Mouse (Mus musculus) forebrain, embryonic 15.5 days (tissue): ENCODE measurements around the gene Brat1. TPM values are rescaled to one million over a fixed set of nuclear protein-coding genes. Genes with fewer than 3 reads are reported as not detected.
A peak's percentile ranks its signal among the peaks of the same experiment; 100 is the strongest.
"Not testable (repeated sequence)": the region's sequence is repeated elsewhere in the genome, so short reads cannot be mapped to it uniquely, and the experiment has no call there.

Experiments used
- ATAC-seq: fragments of 200-750 bp; cut with Nextera tagmentation; replicated peaks from 2 replicates; pipeline ENCODE4 v1.8.0; 2017; ENCODE audit warnings: mild to moderate bottlenecking, moderate TSS enrichment, moderate library complexity
- H3K27ac ChIP-seq: fragments of 300-500 bp; sonication (generic); replicated peaks from 2 replicates; pipeline ENCODE4 v1.5.1; 2015; ENCODE audit warnings: mild to moderate bottlenecking, inconsistent platforms
- H3K27me3 ChIP-seq: fragments of 300-500 bp; sonication (generic); 2 replicates; pipeline ENCODE4 v1.6.1; 2015; ENCODE audit warnings: inconsistent platforms
- H3K36me3 ChIP-seq: fragments of 300-500 bp; sonication (generic); 2 replicates; pipeline ENCODE4 v1.6.1; 2015; ENCODE audit warnings: mild to moderate bottlenecking, inconsistent platforms
- H3K4me1 ChIP-seq: fragments of 300-500 bp; sonication (generic); 2 replicates; pipeline ENCODE4 v1.6.1; 2015; ENCODE audit warnings: inconsistent platforms
- H3K4me2 ChIP-seq: fragments of 300-500 bp; sonication (generic); replicated peaks from 2 replicates; pipeline ENCODE4 v1.6.1; 2015; ENCODE audit warnings: mild to moderate bottlenecking, inconsistent platforms
- H3K4me3 ChIP-seq: fragments of 300-500 bp; sonication (generic); 2 replicates; pipeline ENCODE4 v1.5.1; 2015; ENCODE audit warnings: mild to moderate bottlenecking, inconsistent platforms
- H3K9ac ChIP-seq: fragments of 300-500 bp; sonication (generic); replicated peaks from 2 replicates; pipeline ENCODE4 v1.6.1; 2015; ENCODE audit warnings: mild to moderate bottlenecking, inconsistent platforms
- H3K9me3 ChIP-seq: fragments of 300-500 bp; sonication (generic); 2 replicates; pipeline ENCODE4 v1.6.1; 2016; ENCODE audit warnings: inconsistent platforms
- WGBS: fragments of 180-500 bp; shearing (Covaris S2); methylation state at CpG from one replicate; pipeline ENCODE4 v1.1.7; 2015; ENCODE audit warnings: mixed read lengths; 5-methylcytosine and 5-hydroxymethylcytosine counted together
- polyA plus RNA-seq: library from polyadenylated mRNA; unstranded; fragments of >200 nt; fragmentation: Nextera tagmentation; extraction: Ambion mirVana; gene quantifications from 2 replicates; pipeline ENCODE4 v1.2.1, GENCODE M21; 2015

Brat1 gene
- polyA plus RNA-seq, result 26.3 and 28.2 TPM in 2 replicates

DNA sequence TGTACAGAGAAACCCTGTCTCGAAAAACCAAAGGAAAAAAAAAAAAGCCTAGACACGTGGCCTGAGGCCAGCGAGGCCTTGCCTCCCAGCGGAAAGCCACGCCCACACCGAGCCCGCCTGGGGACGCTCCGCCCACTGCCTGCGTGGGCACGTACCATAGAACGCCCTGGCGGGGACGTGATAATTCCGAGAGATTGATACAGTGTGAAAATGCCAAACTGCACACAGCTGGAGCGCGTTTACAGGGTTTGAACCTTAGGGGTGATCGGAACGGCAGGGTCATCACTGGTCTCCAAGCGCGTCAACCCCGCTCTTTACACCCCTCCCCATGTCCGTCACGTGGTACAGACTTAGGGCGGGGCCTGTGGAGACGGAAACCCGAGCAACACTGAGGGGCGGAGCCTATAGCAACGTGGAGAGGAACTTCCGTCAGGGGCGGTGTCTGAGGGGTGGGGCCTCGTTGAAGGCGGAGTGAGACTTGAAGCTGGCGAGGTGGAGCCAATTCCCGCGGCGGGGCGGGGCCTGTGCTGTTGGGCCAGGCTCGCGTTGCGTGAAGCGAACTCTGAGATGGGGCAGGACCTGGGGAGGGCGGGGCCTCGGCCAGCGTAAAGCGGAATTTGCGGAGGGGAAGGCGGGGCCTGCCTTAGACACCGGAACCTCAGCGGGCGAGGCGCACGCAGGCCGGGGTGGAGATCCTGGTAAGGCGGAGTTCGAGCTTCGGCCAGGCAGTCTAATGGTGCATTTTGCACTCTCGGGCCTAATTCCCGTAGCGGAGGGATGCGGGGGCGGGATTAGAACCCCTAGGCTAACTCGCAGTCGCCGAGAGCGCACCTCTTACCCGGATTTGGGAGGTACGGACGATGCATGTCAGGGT lies at the start of gene Brat1:
TSS of gene Brat1 (plus strand) at position 634 of the 874 bp plus-strand sequence.
- Histone ChIP-seq H3K9ac (peak within 1 kb of the TSS; percentile 70), H3K9me3 (no peaks in the 10 kb centered on the region), H3K27me3 (no peaks in the 10 kb centered on the region), H3K4me3 (peak within 1 kb of the TSS; percentile 72), H3K4me1 (peaks cover 41% of the 10 kb centered on the region), H3K27ac (peak within 1 kb of the TSS; percentile 88), H3K36me3 (peaks cover 9% of the 10 kb centered on the region; the same call in 1 of the 2 replicates), H3K4me2 (peak within 1 kb of the TSS; percentile 75)
- peak; percentile 93 for ATAC-seq
- WGBS, result under 1% methylated on average over 69 of the region's 69 CpGs

- 5% methylated on average over 16 of the region's 16 CpGs for WGBS
- Histone ChIP-seq H3K27me3 (no peaks in the 10 kb centered on the region), H3K4me3 (no peak overlapping the region), H3K4me1 (peaks cover 56% of the 10 kb centered on the region), H3K9ac (peak overlapping the region; percentile 10; the same call in 1 of the 2 replicates), H3K4me2 (0 out of 2 replicates have a peak overlapping the region, but pooled peaks have one; percentile 8), H3K9me3 (no peaks in the 10 kb centered on the region), H3K27ac (peak overlapping the region; percentile 94), H3K36me3 (no peaks in the 10 kb centered on the region)
- ATAC-seq, result peak; percentile 92
These were observed 45.1 kb upstream of the Brat1 start for GRCm38 (mm10) chr5:140659607-140660272.

GRCm38 (mm10) chr5:140660398-140660797 lies 44.4 kb upstream of the Brat1 start:
- Histone ChIP-seq H3K4me1 (peaks cover 56% of the 10 kb centered on the region), H3K27me3 (no peaks in the 10 kb centered on the region), H3K27ac (peak overlapping the region; percentile 94), H3K9ac (peak overlapping the region; percentile 10; the same call in 1 of the 2 replicates), H3K4me2 (no peak overlapping the region), H3K9me3 (no peaks in the 10 kb centered on the region), H3K36me3 (no peaks in the 10 kb centered on the region; the same call in 1 of the 2 replicates), H3K4me3 (no peak overlapping the region)
- WGBS, result 18% methylated on average over 1 of the region's 1 CpGs
- 0 out of 2 replicates have a peak, but pooled peaks have one; percentile 11 for ATAC-seq

DNA sequence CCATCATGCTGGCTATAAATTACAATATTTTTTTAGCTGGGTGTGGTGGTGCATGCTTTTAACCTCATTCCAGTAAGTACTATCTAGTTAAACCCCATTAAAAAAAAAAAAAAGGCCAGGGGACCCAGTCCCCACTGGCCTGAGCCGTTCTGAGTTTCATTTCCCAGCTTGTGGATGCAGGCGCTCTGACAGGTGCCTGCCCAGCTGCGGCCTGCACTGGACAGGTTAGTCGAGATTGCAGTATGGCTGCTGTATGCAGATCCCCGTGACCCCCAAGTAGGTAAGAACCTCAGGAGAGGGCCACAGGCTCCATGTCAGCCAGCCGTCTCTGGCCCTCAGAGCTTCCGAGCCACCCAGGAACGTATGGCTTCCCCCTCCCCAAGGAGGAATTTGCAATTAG lies 43.4 kb upstream of the Brat1 start:
- peaks cover 56% of the 10 kb centered on the region for H3K4me1 ChIP-seq
- H3K27me3 ChIP-seq, result no peaks in the 10 kb centered on the region
- no peak for ATAC-seq
- H3K9ac ChIP-seq, result no peak overlapping the region
- no peaks in the 10 kb centered on the region for H3K9me3 ChIP-seq
- no peak overlapping the region for H3K4me2 ChIP-seq
- H3K4me3 ChIP-seq, result no peak overlapping the region
- H3K36me3 ChIP-seq, result no peaks in the 10 kb centered on the region; the same call in 1 of the 2 replicates
- WGBS, result 63% methylated on average over 8 of the region's 8 CpGs
- peak overlapping the region; percentile 70 for H3K27ac ChIP-seq

GRCm38 (mm10) chr5:140661875-140662643 lies 42.8 kb upstream of the Brat1 start:
- no peak for ATAC-seq
- Histone ChIP-seq H3K9ac (no peak overlapping the region), H3K4me3 (no peak overlapping the region), H3K9me3 (no peaks in the 10 kb centered on the region), H3K36me3 (no peaks in the 10 kb centered on the region; the same call in 1 of the 2 replicates), H3K4me2 (no peak overlapping the region), H3K4me1 (peaks cover 56% of the 10 kb centered on the region), H3K27ac (peak overlapping the region; percentile 70), H3K27me3 (no peaks in the 10 kb centered on the region)
- 50% methylated on average over 12 of the region's 12 CpGs for WGBS

DNA sequence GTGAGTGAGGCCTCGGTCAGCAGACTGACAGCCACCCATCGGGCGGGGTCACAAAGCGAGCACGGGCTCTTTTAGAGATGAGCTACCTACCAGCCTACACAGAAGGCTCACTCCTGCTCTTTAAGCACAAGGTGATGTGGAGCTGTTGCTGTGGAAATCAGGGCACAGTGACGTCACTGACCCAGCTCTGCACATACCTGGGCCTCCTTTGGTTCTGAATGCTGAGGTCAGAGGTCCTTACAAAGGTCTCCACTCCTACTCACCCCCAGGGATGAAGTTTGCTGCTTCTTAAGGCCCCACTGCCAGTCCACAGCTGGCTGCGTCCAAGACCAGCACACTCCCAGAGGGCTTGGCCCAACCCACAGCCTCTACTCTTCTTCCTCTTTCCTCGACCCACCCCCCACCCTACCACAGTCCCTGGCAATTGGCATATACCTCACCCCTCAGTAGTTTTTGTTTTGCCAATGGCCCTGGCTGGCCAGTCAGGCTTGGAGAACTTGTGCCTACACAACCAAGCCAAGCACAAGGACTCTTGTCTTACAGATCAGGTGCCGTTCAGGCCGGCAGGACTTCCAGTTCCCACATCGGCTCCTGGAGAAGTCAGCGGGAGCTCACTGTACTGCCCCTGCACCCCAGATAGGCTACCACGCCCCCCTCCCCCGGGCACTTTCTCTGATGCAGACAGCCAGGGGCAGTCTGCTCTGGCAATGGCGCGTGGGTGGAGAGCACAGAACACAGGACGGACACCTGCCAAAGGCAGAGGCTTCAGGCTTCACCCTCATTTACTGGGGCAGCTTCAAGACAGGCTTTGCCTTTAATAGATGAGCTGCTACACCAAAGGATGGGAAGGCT lies 41.8 kb upstream of the Brat1 start:
- Histone ChIP-seq H3K4me2 (no peak overlapping the region), H3K9me3 (no peaks in the 10 kb centered on the region), H3K27me3 (no peaks in the 10 kb centered on the region), H3K36me3 (no peaks in the 10 kb centered on the region; the same call in 1 of the 2 replicates), H3K4me3 (no peak overlapping the region), H3K9ac (no peak overlapping the region), H3K27ac (peak overlapping the region; percentile 70), H3K4me1 (peaks cover 51% of the 10 kb centered on the region)
- ATAC-seq, result no peak
- 61% methylated on average over 17 of the region's 17 CpGs for WGBS

DNA sequence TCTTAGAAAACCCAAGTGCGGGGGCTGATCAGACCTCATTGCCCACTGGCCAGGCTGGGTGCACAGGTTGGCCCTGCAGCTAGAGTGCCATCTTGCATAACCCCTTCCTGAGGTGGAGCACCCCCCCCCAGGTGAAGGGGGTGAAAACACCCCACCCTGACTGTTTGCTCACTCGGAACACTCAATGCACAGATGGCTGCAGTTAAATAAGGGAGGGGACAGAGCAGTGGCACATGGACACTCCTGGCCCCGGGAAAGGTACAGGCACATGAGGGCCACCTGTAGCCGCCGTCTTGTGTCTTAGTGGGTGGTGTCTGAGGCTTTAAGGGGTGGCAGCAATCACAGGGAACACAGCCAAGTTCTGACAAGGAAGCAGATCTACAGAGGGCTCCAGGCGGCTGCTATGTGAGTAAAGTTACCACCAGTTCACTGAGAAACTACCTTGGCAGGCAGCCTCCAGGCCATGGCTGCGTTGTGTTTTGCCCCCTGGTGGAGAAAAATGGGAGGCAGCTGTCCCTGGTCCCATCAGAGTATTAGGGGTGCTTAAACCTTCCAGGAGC lies 41.1 kb upstream of the Brat1 start:
- no peak overlapping the region for H3K9ac ChIP-seq
- H3K4me2 ChIP-seq, result no peak overlapping the region
- WGBS, result 39% methylated on average over 7 of the region's 7 CpGs
- peaks cover 51% of the 10 kb centered on the region for H3K4me1 ChIP-seq
- H3K9me3 ChIP-seq, result no peaks in the 10 kb centered on the region
- peaks cover 2% of the 10 kb centered on the region for H3K36me3 ChIP-seq
- H3K27ac ChIP-seq, result peak overlapping the region; percentile 70; the same call in 1 of the 2 replicates
- no peak overlapping the region for H3K4me3 ChIP-seq
- no peak for ATAC-seq
- no peaks in the 10 kb centered on the region for H3K27me3 ChIP-seq

DNA sequence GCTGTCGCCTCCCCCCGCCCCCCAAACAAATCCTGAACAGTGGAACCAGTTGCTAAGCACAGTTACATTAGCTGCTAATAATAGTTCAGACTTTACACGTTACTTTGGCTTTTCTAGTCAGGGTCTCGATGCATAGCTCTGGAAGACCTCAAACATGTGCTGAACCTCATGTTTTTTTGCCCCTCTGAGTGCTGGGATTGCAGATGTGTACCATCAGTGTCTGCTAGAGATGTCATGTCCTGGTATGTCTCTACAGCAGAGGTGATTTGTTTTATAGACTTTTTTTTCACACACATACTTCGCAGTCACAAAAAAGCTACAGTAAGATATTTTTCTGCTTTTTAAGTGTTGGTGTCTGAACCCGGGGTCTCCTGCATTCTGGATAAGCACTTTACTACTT lies 32.7 kb upstream of the Brat1 start:
- no peak overlapping the region for H3K4me2 ChIP-seq
- H3K9me3 ChIP-seq, result no peaks in the 10 kb centered on the region
- no peaks in the 10 kb centered on the region for H3K4me1 ChIP-seq
- no peak for ATAC-seq
- H3K36me3 ChIP-seq, result peaks cover 20% of the 10 kb centered on the region
- H3K4me3 ChIP-seq, result no peak overlapping the region
- no peak overlapping the region for H3K9ac ChIP-seq
- no peaks in the 10 kb centered on the region for H3K27me3 ChIP-seq
- H3K27ac ChIP-seq, result no peak overlapping the region
- WGBS, result 90% methylated on average over 6 of the region's 6 CpGs

- not testable (repeated sequence) for H3K27ac ChIP-seq, H3K4me1 ChIP-seq, H3K4me2 ChIP-seq, H3K9me3 ChIP-seq, H3K9ac ChIP-seq, H3K4me3 ChIP-seq, ATAC-seq, H3K27me3 ChIP-seq
- WGBS, result 93% methylated on average over 6 of the region's 6 CpGs
- H3K36me3 ChIP-seq, result peaks cover 25% of the 10 kb centered on the region
These were observed 32.2 kb upstream of the Brat1 start for GRCm38 (mm10) chr5:140672603-140673002.

DNA sequence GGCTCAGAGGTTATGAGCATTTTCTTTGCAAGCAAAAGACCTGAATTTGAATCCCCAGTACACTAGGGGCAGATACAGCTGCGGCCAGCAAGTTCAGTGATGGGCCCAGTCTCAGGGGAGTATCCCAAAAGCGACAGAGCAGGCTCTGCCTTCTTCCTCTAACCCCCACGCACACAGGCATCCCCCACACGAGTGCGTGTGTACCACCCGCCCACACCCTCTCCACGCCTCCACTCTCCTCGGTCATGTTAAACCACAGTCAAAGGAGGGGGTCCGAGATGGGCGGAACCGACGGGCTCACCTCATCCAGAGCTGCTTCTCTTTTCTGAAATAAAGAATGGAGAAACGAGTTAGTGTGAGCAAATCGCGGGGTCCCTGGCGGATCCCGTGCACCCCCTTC lies 30.8 kb upstream of the Brat1 start:
- Histone ChIP-seq H3K27ac (no peak overlapping the region), H3K4me2 (no peak overlapping the region), H3K27me3 (no peaks in the 10 kb centered on the region), H3K9me3 (no peaks in the 10 kb centered on the region), H3K9ac (no peak overlapping the region), H3K4me1 (no peaks in the 10 kb centered on the region), H3K36me3 (peaks cover 26% of the 10 kb centered on the region), H3K4me3 (no peak overlapping the region)
- WGBS, result 87% methylated on average over 17 of the region's 17 CpGs
- ATAC-seq, result no peak

GRCm38 (mm10) chr5:140675079-140675478 lies 29.7 kb upstream of the Brat1 start:
- Histone ChIP-seq H3K4me3 (no peak overlapping the region), H3K27ac (no peak overlapping the region), H3K4me2 (no peak overlapping the region), H3K9me3 (no peaks in the 10 kb centered on the region), H3K4me1 (no peaks in the 10 kb centered on the region), H3K9ac (no peak overlapping the region), H3K36me3 (peaks cover 22% of the 10 kb centered on the region), H3K27me3 (no peaks in the 10 kb centered on the region)
- ATAC-seq, result no peak
- WGBS, result 79% methylated on average over 11 of the region's 11 CpGs
